Mouse (Mus musculus) testis, adult 2 months (tissue): ENCODE results near the gene Rag2. TPM values are rescaled to one million over a fixed set of nuclear protein-coding genes. Genes with fewer than 3 reads are reported as not detected.

ENCODE experiments used
- H3K27ac ChIP-seq: fragments of 200-500 bp; 2 replicates; pipeline ENCODE4 v1.5.1; 2012; ENCODE audit warnings: low read depth, low read length; ENCODE audit not compliant: control insufficient read depth, insufficient read depth
- H3K27me3 ChIP-seq: fragments of 200-500 bp; 2 replicates; pipeline ENCODE4 v1.6.1; 2012; ENCODE audit warnings: mild to moderate bottlenecking, low read length, moderate library complexity; ENCODE audit not compliant: control insufficient read depth, insufficient read depth
- H3K36me3 ChIP-seq: fragments of 200-500 bp; 2 replicates; pipeline ENCODE4 v1.6.1; 2012; ENCODE audit warnings: mild to moderate bottlenecking, low read length; ENCODE audit not compliant: control insufficient read depth, insufficient read depth
- H3K4me1 ChIP-seq: fragments of 200-500 bp; 2 replicates; pipeline ENCODE4 v1.6.1; 2012; ENCODE audit warnings: low read length; ENCODE audit not compliant: control insufficient read depth, insufficient read depth
- H3K4me3 ChIP-seq: fragments of 200-500 bp; 2 replicates; pipeline ENCODE4 v1.5.1; 2012; ENCODE audit warnings: low read depth, mild to moderate bottlenecking, low read length, moderate library complexity, mixed read lengths; ENCODE audit not compliant: control insufficient read depth
- CTCF ChIP-seq: fragments of 200-500 bp; IDR thresholded peaks from 2 replicates; pipeline ENCODE4 v1.5.1; 2012; ENCODE audit warnings: low read depth, mild to moderate bottlenecking, inconsistent platforms, low read length, moderate library complexity; ENCODE audit not compliant: control insufficient read depth, insufficient read depth, insufficient replicate concordance
- POLR2A ChIP-seq: fragments of 200-500 bp; IDR thresholded peaks from 2 replicates; pipeline ENCODE4 v1.6.1; 2012; ENCODE audit warnings: low read depth, mild to moderate bottlenecking, inconsistent platforms, low read length, moderate library complexity; ENCODE audit not compliant: control insufficient read depth
- polyA plus RNA-seq: library from polyadenylated mRNA; depleted of rRNA; stranded (reverse); fragments of >200 nt; gene quantifications from 2 replicates; pipeline ENCODE4 v1.2.3, GENCODE M21; 2012

The Rag2 gene
- polyA plus RNA-seq, 1 experiment = 0.35 TPM

- no peak overlapping the region for H3K27ac ChIP-seq
- H3K4me3 ChIP-seq = no peak overlapping the region
- no peaks in the 10 kb centered on the region for H3K4me1 ChIP-seq
- H3K36me3 ChIP-seq = no peaks in the 10 kb centered on the region; the same call in 1 of the 2 replicates
- no peaks in the 10 kb centered on the region for H3K27me3 ChIP-seq
- TF ChIP-seq POLR2A = no peak
- no peak for TF ChIP-seq CTCF
Observed at GRCm38 (mm10) chr2:101608232-101608894, 16.2 kb upstream of the Rag2 start.

DNA sequence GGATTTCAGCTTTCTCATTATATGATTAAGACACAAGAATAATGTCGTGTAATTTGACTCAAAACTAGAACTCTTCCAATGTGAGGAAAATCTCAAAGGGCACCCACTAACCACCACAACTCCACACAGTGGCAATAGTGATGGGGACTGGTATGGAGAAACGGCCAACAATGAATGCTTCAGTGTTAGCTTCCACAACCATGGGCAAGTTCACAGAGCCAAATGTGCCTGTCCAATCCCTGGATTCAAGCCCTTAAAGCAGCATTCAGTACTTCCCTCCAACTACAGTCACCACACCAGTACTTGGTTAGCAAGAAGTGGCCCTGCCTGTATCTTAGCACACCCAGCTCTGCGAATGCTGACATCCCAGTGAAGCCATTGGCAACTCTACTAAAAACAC, 13.7 kb upstream of the Rag2 start:
- H3K27me3 ChIP-seq = no peaks in the 10 kb centered on the region
- H3K4me3 ChIP-seq = no peak overlapping the region
- H3K4me1 ChIP-seq = no peaks in the 10 kb centered on the region
- TF ChIP-seq POLR2A = no peak
- TF ChIP-seq CTCF = no peak
- H3K27ac ChIP-seq = no peak overlapping the region
- no peaks in the 10 kb centered on the region; the same call in 1 of the 2 replicates for H3K36me3 ChIP-seq

DNA sequence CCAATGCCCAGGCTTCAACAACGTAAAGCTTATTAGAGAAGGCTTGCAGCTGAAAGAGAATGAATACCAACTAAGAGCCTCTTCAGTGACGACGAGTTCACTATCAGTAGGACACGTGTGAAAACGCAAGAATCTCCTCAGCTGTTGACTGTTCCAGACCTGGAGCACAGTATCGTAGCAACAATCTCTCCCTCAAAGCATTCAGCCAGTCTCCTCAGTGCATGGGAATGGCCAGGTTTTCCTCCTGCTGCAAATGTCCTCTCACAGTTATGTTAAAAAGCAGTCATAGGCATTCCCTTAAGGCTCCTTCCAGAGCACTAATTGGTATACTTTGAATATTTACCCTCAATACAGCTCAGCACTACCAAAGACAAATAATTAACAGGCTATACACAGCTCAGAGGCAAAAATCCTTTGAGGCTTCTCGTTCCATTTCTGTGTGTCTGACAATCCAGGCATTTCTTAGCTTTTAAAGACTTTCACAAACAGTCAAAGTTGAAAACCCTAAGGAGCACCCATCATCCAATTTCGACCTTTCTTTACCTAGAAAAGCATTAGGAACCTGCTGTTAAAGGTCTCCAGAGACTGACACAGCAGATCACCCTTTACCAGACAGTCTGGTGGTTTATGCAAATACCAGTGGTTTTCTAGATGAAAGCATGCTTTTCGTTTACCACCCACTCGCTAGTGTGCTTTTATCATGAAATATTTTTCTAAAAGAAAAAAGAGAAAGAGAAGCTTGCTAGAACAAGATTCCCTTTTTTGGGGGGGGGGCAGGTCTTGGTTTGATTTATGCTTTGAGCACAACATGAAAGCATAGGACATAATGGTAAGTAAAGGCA, 8.8 kb upstream of the Rag2 start:
- TF ChIP-seq POLR2A (no peak), CTCF (no peak)
- no peaks in the 10 kb centered on the region for H3K36me3 ChIP-seq

DNA sequence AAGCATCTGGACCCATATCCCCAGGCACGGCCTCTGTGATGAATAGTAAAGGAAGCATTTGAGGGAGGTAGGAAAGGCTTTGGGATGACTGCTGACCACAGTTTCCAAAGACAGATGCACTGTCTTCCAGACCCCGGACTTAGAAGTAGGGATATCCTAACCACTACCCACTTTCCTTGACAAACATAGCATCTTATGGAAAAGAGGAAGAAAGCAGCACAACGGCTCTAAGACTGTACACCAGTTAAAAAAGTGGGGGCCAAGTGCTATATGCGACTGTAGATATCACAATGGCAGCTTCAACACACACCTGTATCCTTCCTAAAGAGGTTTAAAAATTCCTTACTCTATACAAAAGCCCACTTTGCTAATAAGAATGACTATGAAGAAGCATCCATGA, 6.1 kb upstream of the Rag2 start:
- Histone ChIP-seq H3K4me1 (no peaks in the 10 kb centered on the region; the same call in 1 of the 2 replicates), H3K4me3 (no peak overlapping the region), H3K27ac (no peak overlapping the region), H3K36me3 (no peaks in the 10 kb centered on the region), H3K27me3 (no peaks in the 10 kb centered on the region)
- TF ChIP-seq POLR2A (no peak), CTCF (no peak)

More for the DNA sequence above, 8.8 kb upstream of the Rag2 start:
- Histone ChIP-seq H3K27ac (no peak overlapping the region), H3K4me3 (no peak overlapping the region), H3K4me1 (no peaks in the 10 kb centered on the region), H3K27me3 (no peaks in the 10 kb centered on the region)

- Histone ChIP-seq H3K27me3 (no peaks in the 10 kb centered on the region), H3K4me3 (no peak overlapping the region), H3K27ac (no peak overlapping the region), H3K4me1 (no peaks in the 10 kb centered on the region; the same call in 1 of the 2 replicates), H3K36me3 (no peaks in the 10 kb centered on the region)
- TF ChIP-seq CTCF (no peak), POLR2A (no peak)
Observed at GRCm38 (mm10) chr2:101620899-101621298, 3.6 kb upstream of the Rag2 start.

GRCm38 (mm10) chr2:101621611-101622010, 2.9 kb upstream of the Rag2 start:
- H3K4me1 ChIP-seq = no peaks in the 10 kb centered on the region; the same call in 1 of the 2 replicates
- TF ChIP-seq POLR2A (no peak), CTCF (no peak)
- H3K36me3 ChIP-seq = no peaks in the 10 kb centered on the region
- H3K4me3 ChIP-seq = no peak overlapping the region
- no peaks in the 10 kb centered on the region for H3K27me3 ChIP-seq
- no peak overlapping the region for H3K27ac ChIP-seq

- H3K4me3 ChIP-seq = no peak overlapping the region
- no peaks in the 10 kb centered on the region; the same call in 1 of the 2 replicates for H3K4me1 ChIP-seq
- H3K27ac ChIP-seq = no peak overlapping the region
- H3K36me3 ChIP-seq = no peaks in the 10 kb centered on the region
- TF ChIP-seq CTCF (no peak), POLR2A (no peak)
- H3K27me3 ChIP-seq = no peaks in the 10 kb centered on the region
Observed at GRCm38 (mm10) chr2:101623042-101623441, 1.5 kb upstream of the Rag2 start.
